Mouse (Mus musculus) liver, adult 2 months (tissue): ENCODE data around the gene Ptges3.

Experiments used
- CTCF ChIP-seq: fragments of 200-500 bp; IDR thresholded peaks from 2 replicates; pipeline ENCODE4 v1.5.1; 2011; ENCODE audit warnings: low read depth, low read length, control low read depth
- POLR2A ChIP-seq: fragments of 200-500 bp; IDR thresholded peaks from 2 replicates; pipeline ENCODE4 v1.6.1; 2011; ENCODE audit warnings: low read length, control low read depth; ENCODE audit not compliant: insufficient read depth; ENCODE audit errors: extremely low read depth

DNA sequence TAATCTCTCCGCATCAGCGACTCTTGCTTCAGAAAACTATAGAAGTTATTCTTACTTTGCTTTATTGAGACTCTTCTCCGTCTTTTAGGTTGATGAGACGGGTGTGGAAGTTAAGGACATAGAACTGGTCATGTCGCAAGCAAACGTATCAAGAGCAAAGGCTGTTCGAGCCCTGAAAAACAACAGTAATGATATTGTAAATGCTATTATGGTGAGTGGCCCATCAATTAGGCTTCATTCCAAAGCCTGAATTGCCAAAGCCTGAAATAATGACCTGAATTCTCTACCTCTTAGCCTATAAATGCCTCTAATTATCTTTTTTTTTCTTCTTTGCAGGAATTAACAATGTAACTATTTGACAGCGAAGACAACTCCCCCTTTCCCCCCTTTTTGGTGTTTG, 10.6 kb upstream of the Ptges3 start:
- TF ChIP-seq CTCF (no peak), POLR2A (no peak)
